Mouse (Mus musculus): ENCODE data around the gene Nes. TPM values are rescaled to one million over a fixed set of nuclear protein-coding genes. Genes with fewer than 3 reads are reported as not detected.

Nes gene
- polyA plus RNA-seq, 1 experiment from 2014 or later: 17.7 TPM

- peak within 1 kb of the TSS; percentile 57 for H3K9ac ChIP-seq
Measured at GRCm38 (mm10) chr3:88000181-88000580, 29.3 kb downstream of the Nes start, which contains the start of gene Bcan. TSS of gene Bcan (minus strand) at chr3:88000230.

GRCm38 (mm10) chr3:88000816-88001595 is 30.1 kb downstream of the Nes start:
- Histone ChIP-seq H3K4me3 (peak overlapping the region; percentile 48), H3K27ac (no peak overlapping the region), H3K4me2 (peak overlapping the region; percentile 88), H3K9ac (0 out of 2 replicates have a peak overlapping the region, but pooled peaks have one; percentile 57), H3K27me3 (peaks cover 97% of the 10 kb centered on the region), H3K36me3 (no peaks in the 10 kb centered on the region), H3K9me3 (no peaks in the 10 kb centered on the region), H3K4me1 (peaks cover 37% of the 10 kb centered on the region)
- no peak for ATAC-seq (ENCODE audit: insufficient number of reproducible peaks, insufficient read depth, low FRiP score, low TSS enrichment, low read depth)
- 8% methylated on average over 11 of the region's 11 CpGs for WGBS

More at GRCm38 (mm10) chr3:88000181-88000580, 29.3 kb downstream of the Nes start, which contains the start of gene Bcan:
- H3K4me3 ChIP-seq: peak within 1 kb of the TSS; percentile 48
- H3K4me1 ChIP-seq: peaks cover 37% of the 10 kb centered on the region
- ATAC-seq (ENCODE audit: insufficient number of reproducible peaks, insufficient read depth, low FRiP score, low TSS enrichment, low read depth): no peak
- H3K4me2 ChIP-seq: peak within 1 kb of the TSS; percentile 88
- H3K9me3 ChIP-seq: no peaks in the 10 kb centered on the region
- no peaks in the 10 kb centered on the region for H3K36me3 ChIP-seq
- peaks cover 98% of the 10 kb centered on the region for H3K27me3 ChIP-seq
- no peak within 1 kb of the TSS for H3K27ac ChIP-seq
- WGBS: under 1% methylated on average over 39 of the region's 39 CpGs

GRCm38 (mm10) chr3:88002291-88002976 is 31.6 kb downstream of the Nes start:
- no peak for ATAC-seq (ENCODE audit: insufficient number of reproducible peaks, insufficient read depth, low FRiP score, low TSS enrichment, low read depth)

GRCm38 (mm10) chr3:88005822-88006786 is 35.2 kb downstream of the Nes start:
- H3K4me3 ChIP-seq: no peak overlapping the region
- 78% methylated on average over 18 of the region's 18 CpGs for WGBS
- H3K9me3 ChIP-seq: no peaks in the 10 kb centered on the region
- no peak overlapping the region for H3K9ac ChIP-seq
- ATAC-seq (ENCODE audit: insufficient number of reproducible peaks, insufficient read depth, low FRiP score, low TSS enrichment, low read depth): no peak
- peaks cover 4% of the 10 kb centered on the region; the same call in 1 of the 2 replicates for H3K4me1 ChIP-seq
- no peak overlapping the region for H3K27ac ChIP-seq
- H3K27me3 ChIP-seq: peaks cover 62% of the 10 kb centered on the region
- no peak overlapping the region for H3K4me2 ChIP-seq
- no peaks in the 10 kb centered on the region for H3K36me3 ChIP-seq

More at GRCm38 (mm10) chr3:88002291-88002976, 31.6 kb downstream of the Nes start:
- no peak overlapping the region for H3K4me3 ChIP-seq
- WGBS: 2% methylated on average over 17 of the region's 17 CpGs
- H3K9ac ChIP-seq: no peak overlapping the region
- no peaks in the 10 kb centered on the region for H3K36me3 ChIP-seq
- H3K4me2 ChIP-seq: no peak overlapping the region
- H3K4me1 ChIP-seq: peaks cover 25% of the 10 kb centered on the region
- H3K9me3 ChIP-seq: no peaks in the 10 kb centered on the region
- H3K27ac ChIP-seq: no peak overlapping the region
- H3K27me3 ChIP-seq: peaks cover 88% of the 10 kb centered on the region

GRCm38 (mm10) chr3:88010634-88011265 is 39.9 kb downstream of the Nes start:
- Histone ChIP-seq H3K36me3 (no peaks in the 10 kb centered on the region), H3K9ac (no peak overlapping the region), H3K27ac (no peak overlapping the region), H3K4me3 (no peak overlapping the region), H3K27me3 (peaks cover 27% of the 10 kb centered on the region), H3K4me1 (no peaks in the 10 kb centered on the region), H3K9me3 (no peaks in the 10 kb centered on the region), H3K4me2 (no peak overlapping the region)
- 9% methylated on average over 6 of the region's 6 CpGs for WGBS
- no peak for ATAC-seq (ENCODE audit: insufficient number of reproducible peaks, insufficient read depth, low FRiP score, low TSS enrichment, low read depth)

- Histone ChIP-seq H3K27ac (no peak overlapping the region), H3K4me3 (peak overlapping the region; percentile 58), H3K36me3 (no peaks in the 10 kb centered on the region), H3K27me3 (peaks cover 86% of the 10 kb centered on the region), H3K4me1 (peaks cover 18% of the 10 kb centered on the region), H3K4me2 (peak overlapping the region; percentile 99), H3K9ac (peak overlapping the region; percentile 64), H3K9me3 (no peaks in the 10 kb centered on the region)
- ATAC-seq (ENCODE audit: insufficient number of reproducible peaks, insufficient read depth, low FRiP score, low TSS enrichment, low read depth): peak; percentile 44
- under 1% methylated on average over 63 of the region's 66 CpGs for WGBS
Measured at GRCm38 (mm10) chr3:88022322-88023191, 51.7 kb downstream of the Nes start.

- Histone ChIP-seq H3K9ac (peak overlapping the region; percentile 64), H3K27me3 (peaks cover 86% of the 10 kb centered on the region)
- under 1% methylated on average over 81 of the region's 81 CpGs for WGBS
Measured at GRCm38 (mm10) chr3:88023192-88024074, 52.6 kb downstream of the Nes start.

GRCm38 (mm10) chr3:88026823-88027222 is 55.9 kb downstream of the Nes start:
- peaks cover 87% of the 10 kb centered on the region for H3K27me3 ChIP-seq
- no peak overlapping the region for H3K27ac ChIP-seq
- peaks cover 8% of the 10 kb centered on the region; the same call in 1 of the 2 replicates for H3K9me3 ChIP-seq
- no peak overlapping the region for H3K9ac ChIP-seq
- no peaks in the 10 kb centered on the region for H3K36me3 ChIP-seq
- 59% methylated on average over 7 of the region's 7 CpGs for WGBS
- no peak overlapping the region for H3K4me3 ChIP-seq
- H3K4me1 ChIP-seq: peaks cover 18% of the 10 kb centered on the region
- H3K4me2 ChIP-seq: no peak overlapping the region
- ATAC-seq (ENCODE audit: insufficient number of reproducible peaks, insufficient read depth, low FRiP score, low TSS enrichment, low read depth): no peak

More at GRCm38 (mm10) chr3:88023192-88024074, 52.6 kb downstream of the Nes start:
- ATAC-seq (ENCODE audit: insufficient number of reproducible peaks, insufficient read depth, low FRiP score, low TSS enrichment, low read depth): peak; percentile 49; the same call in 1 of the 2 replicates
- Histone ChIP-seq H3K27ac (no peak overlapping the region), H3K4me3 (peak overlapping the region; percentile 58), H3K4me1 (peaks cover 18% of the 10 kb centered on the region), H3K36me3 (no peaks in the 10 kb centered on the region), H3K4me2 (peak overlapping the region; percentile 99), H3K9me3 (peaks cover 7% of the 10 kb centered on the region; the same call in 1 of the 2 replicates)

GRCm38 (mm10) chr3:88027434-88028186 is 56.7 kb downstream of the Nes start, which contains the start of gene Hapln2:
TSS of gene Hapln2 (minus strand) at chr3:88027583.
- 46% methylated on average over 5 of the region's 5 CpGs for whole genome bisulfite sequencing
- peaks cover 87% of the 10 kb centered on the region for H3K27me3 ChIP-seq
- H3K27ac ChIP-seq: no peak within 1 kb of the TSS

More at GRCm38 (mm10) chr3:88027434-88028186, 56.7 kb downstream of the Nes start, which contains the start of gene Hapln2:
- no peak for ATAC-seq (ENCODE audit: insufficient number of reproducible peaks, insufficient read depth, low FRiP score, low TSS enrichment, low read depth)
- Histone ChIP-seq H3K9ac (no peak within 1 kb of the TSS), H3K36me3 (no peaks in the 10 kb centered on the region), H3K4me3 (no peak within 1 kb of the TSS), H3K9me3 (peaks cover 8% of the 10 kb centered on the region; the same call in 1 of the 2 replicates), H3K4me2 (no peak within 1 kb of the TSS), H3K4me1 (peaks cover 13% of the 10 kb centered on the region)

Data from embryonic facial prominence, embryonic 13.5 days (tissue).